20 mouse cellular contexts compared by ENCODE assay signal in genomic region chr5:132526395-132526794, GRCm38 (mm10). TPM values are rescaled to one million over a fixed set of nuclear protein-coding genes. Genes with fewer than 3 reads are reported as not detected.
DNase-seq lines count a peak whose midpoint lies in the region; ATAC-seq lines count a peak whose summit lies in the region.
"Had no signal": no experiment of that assay in that cellular context is flagged by ENCODE, and none has a peak within 500 bp of the region (broad histone marks: within the 10 kb centered on the region; RNA-seq: fewer than 3 reads in every experiment).

No protein-coding gene starts in this region.

- peaks cover 42% of the 10 kb centered on the region for H3K4me1 ChIP-seq in heart, embryonic 10.5 days

- 59% methylated on average over 3 of the region's 3 CpGs for WGBS in heart, embryonic 10.5 days

- no peak for ATAC-seq in monocyte, adult 5-6 weeks (replicated peaks; ENCODE audit: insufficient number of reproducible peaks, low FRiP score, low TSS enrichment, poor library complexity, severe bottlenecking)
- ATAC-seq: forebrain, embryonic 15.5 days; forebrain, postnatal 0 days had no signal

- peak; percentile 15 for DNase-seq in heart, adult 11 months
- no peak for DNase-seq in heart, embryonic 10.5 days (ENCODE audit: low spot score)
- DNase-seq in ES-CJ7 (ENCODE audit: low read depth, low spot score), result peak; percentile 55
- DNase-seq in ZHBTc4 (ENCODE audit: low read depth, low spot score), result peak; percentile 59
- no peak for DNase-seq in yolk sac, embryonic 10.5 days (ENCODE audit: low spot score)
- DNase-seq in kidney, postnatal 25 days, result no peak
- DNase-seq: adrenal gland, adult 2 months; adrenal gland, postnatal 10 days; adrenal gland, postnatal 25 days; cerebellum, adult 11-12 months; cerebellum, adult 2 months; cerebellum, adult 9-10 months; cerebellum, postnatal 10 days; cerebellum, postnatal 25 days; forebrain, postnatal 0 days had no signal

- H3K27ac ChIP-seq in heart, embryonic 10.5 days, result no peak overlapping the region
- H3K27ac ChIP-seq: embryonic facial prominence, embryonic 10.5 days; embryonic facial prominence, embryonic 12.5 days; forebrain, embryonic 15.5 days had no signal

- H3K27me3 ChIP-seq in heart, embryonic 10.5 days (ENCODE audit: insufficient read depth, poor library complexity, severe bottlenecking), result no peaks in the 10 kb centered on the region
- H3K27me3 ChIP-seq: embryonic facial prominence, embryonic 12.5 days; forebrain, embryonic 15.5 days had no signal

- no peaks in the 10 kb centered on the region for H3K9me3 ChIP-seq in heart, embryonic 10.5 days
- H3K9me3 ChIP-seq: embryonic facial prominence, embryonic 10.5 days; embryonic facial prominence, embryonic 12.5 days; forebrain, embryonic 15.5 days had no signal

- H3K36me3 ChIP-seq in heart, embryonic 10.5 days, result no peaks in the 10 kb centered on the region
- H3K36me3 ChIP-seq: embryonic facial prominence, embryonic 10.5 days; embryonic facial prominence, embryonic 12.5 days; forebrain, embryonic 15.5 days had no signal

- no peak overlapping the region for H3K4me3 ChIP-seq in heart, embryonic 10.5 days
- H3K4me3 ChIP-seq: embryonic facial prominence, embryonic 10.5 days; embryonic facial prominence, embryonic 12.5 days; forebrain, embryonic 15.5 days had no signal

RNA-seq across cellular contexts. Expression of gene Auts2, which starts 16.7 kb away (rescaled TPM):
- polyA plus RNA-seq in heart, embryonic 10.5 days (2016; fragmentation: Nextera tagmentation; extraction: Ambion mirVana), result 18.3 and 24.7 TPM in 2 replicates
- total RNA-seq in monocyte, adult 5-6 weeks (2017), result not detected in 3 replicates
- total RNA-seq: MEL had no signal

Comparison
In these comparisons a context has a peak if more than half of its experiments do, and no peak if none do; other contexts are left out.
1. DNase-seq: peak in heart, adult 11 months (single experiment), ES-CJ7 (single experiment) and ZHBTc4 (single experiment); none in heart, embryonic 10.5 days (single experiment), yolk sac, embryonic 10.5 days (single experiment) and kidney, postnatal 25 days (0 of 2).